Mouse (Mus musculus) naive thymus-derived CD4-positive, alpha-beta T cell, adult 2 months (primary cell): ENCODE measurements at regions not wholly inside any gene's neighbourhood (a gene's known extent, or its start where the extent isn't known, plus 50 kb on each side); places are given as distances from the start of the nearest gene placed in this dataset.

ENCODE experiments used
- DNase-seq: peaks from one replicate; pipeline ENCODE4 v3.0.0-alpha.2; 2011; ENCODE audit warnings: low read depth

DNA sequence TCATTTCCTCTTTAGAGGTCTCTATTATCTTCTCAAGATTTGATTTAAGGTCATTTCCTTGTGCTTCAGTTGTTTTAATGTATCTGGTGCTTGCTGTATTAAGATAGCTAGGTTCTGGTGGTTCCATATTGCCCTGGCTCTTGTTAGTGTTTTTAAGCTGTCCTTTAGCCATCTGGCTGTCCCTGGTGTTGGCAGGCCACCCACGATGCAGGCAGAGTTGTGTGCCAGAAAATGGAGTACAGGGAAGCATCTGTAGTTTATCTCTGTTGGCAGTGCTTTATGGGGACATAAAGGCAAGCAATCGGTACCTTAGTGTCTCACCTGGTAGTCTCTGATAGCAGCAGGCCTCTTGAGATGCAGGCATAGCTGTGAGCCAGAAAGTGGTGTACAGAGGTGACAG lies 162.1 kb downstream of the Ice1 start:
- no peak for DNase-seq

DNA sequence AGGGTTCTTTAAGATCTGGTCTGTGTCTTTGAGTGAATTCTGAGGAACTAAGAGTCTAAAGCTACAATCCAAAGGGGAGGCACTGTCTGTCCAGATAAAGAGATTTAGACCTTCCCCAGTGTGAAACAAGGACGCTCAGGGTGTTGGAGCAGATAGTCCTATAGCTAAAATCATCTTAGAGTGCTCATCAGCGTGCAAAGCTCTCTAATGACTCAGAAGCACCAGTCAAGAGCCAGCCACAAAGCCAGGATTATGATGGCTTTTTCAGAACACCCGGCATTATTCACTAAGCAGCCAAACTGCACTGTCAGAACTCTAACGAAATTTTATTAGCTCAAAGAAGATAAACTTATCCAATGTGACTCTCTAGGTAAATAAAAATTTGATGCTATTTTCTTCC lies 138.1 kb downstream of the Ice1 start:
- DNase-seq = no peak
